Mouse (Mus musculus): ENCODE measurements at regions not wholly inside any gene's neighbourhood (a gene's known extent, or its start where the extent isn't known, plus 50 kb on each side); places are given as distances from the start of the nearest gene placed in this dataset.

DNA sequence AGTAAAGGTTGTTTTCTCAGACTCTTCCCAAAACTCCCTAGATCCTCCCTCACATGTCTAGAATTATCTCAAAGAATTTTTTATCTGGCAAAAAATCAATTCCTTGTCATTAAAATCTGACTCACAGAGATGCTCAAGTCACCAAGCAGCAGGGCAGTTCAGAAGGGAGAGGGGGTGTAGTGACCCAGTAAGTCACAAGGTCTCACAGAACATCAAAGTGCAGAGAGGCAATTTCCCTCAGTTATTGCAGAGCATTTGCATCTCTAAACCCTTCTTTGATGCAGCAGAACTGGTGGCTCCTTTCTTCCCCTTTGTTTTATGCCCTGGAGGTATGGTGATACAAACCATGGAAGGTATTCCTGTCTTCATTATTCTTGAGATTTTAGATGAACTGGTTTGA lies 166.1 kb upstream of the Pgr start:
- TF ChIP-seq CTCF (IDR thresholded peaks at IDR 0.05; ENCODE audit: borderline replicate concordance, extremely low read depth, insufficient read depth, insufficient read length), result no peak
- no peak for TF ChIP-seq POLR2A (IDR thresholded peaks at IDR 0.05; ENCODE audit: borderline replicate concordance, extremely low read depth, insufficient read depth, insufficient read length, poor library complexity, severe bottlenecking)

Measured in brain, embryonic 14.5 days (tissue).